Mouse (Mus musculus) heart, embryonic 15.5 days (tissue): ENCODE data around the gene Slc10a1. TPM values are rescaled to one million over a fixed set of nuclear protein-coding genes. Genes with fewer than 3 reads are reported as not detected.
A peak's percentile ranks its signal among the peaks of the same experiment; 100 is the strongest.

Experiments
- ATAC-seq: fragments of 200-750 bp; cut with Nextera tagmentation; replicated peaks from 2 replicates; pipeline ENCODE4 v1.8.0; 2017; ENCODE audit warnings: low read depth, moderate TSS enrichment; ENCODE audit not compliant: insufficient number of reproducible peaks, insufficient read depth, low FRiP score
- H3K27ac ChIP-seq: fragments of 300-500 bp; sonication (generic); 2 replicates; pipeline ENCODE4 v1.5.1; 2015; ENCODE audit warnings: mild to moderate bottlenecking, inconsistent platforms
- H3K27me3 ChIP-seq: fragments of 300-500 bp; sonication (generic); 2 replicates; pipeline ENCODE4 v1.6.1; 2015; ENCODE audit warnings: inconsistent platforms
- H3K36me3 ChIP-seq: fragments of 300-500 bp; sonication (generic); 2 replicates; pipeline ENCODE4 v1.6.1; 2015; ENCODE audit warnings: mild to moderate bottlenecking, inconsistent platforms
- H3K4me1 ChIP-seq: fragments of 300-500 bp; sonication (generic); replicated peaks from 2 replicates; pipeline ENCODE4 v1.6.1; 2015; ENCODE audit warnings: inconsistent platforms
- H3K4me2 ChIP-seq: fragments of 300-500 bp; sonication (generic); 2 replicates; pipeline ENCODE4 v1.6.1; 2015; ENCODE audit warnings: inconsistent platforms, mild to moderate bottlenecking, moderate library complexity
- H3K4me3 ChIP-seq: fragments of 300-500 bp; sonication (generic); 2 replicates; pipeline ENCODE4 v1.5.1; 2015; ENCODE audit warnings: mild to moderate bottlenecking, inconsistent platforms
- H3K9ac ChIP-seq: fragments of 300-500 bp; sonication (generic); 2 replicates; pipeline ENCODE4 v1.6.1; 2015; ENCODE audit warnings: mild to moderate bottlenecking, inconsistent platforms
- H3K9me3 ChIP-seq: fragments of 300-500 bp; sonication (generic); replicated peaks from 2 replicates; pipeline ENCODE4 v1.6.1; 2016; ENCODE audit warnings: inconsistent platforms
- WGBS: fragments of 180-500 bp; shearing (Covaris S2); methylation state at CpG from one replicate; pipeline ENCODE4 v1.1.7; 2015; ENCODE audit warnings: mixed read lengths; 5-methylcytosine and 5-hydroxymethylcytosine counted together
- polyA plus RNA-seq: library from polyadenylated mRNA; unstranded; fragments of >200 nt; fragmentation: Nextera tagmentation; extraction: Ambion mirVana; gene quantifications from 2 replicates; pipeline ENCODE4 v1.2.1, GENCODE M21; 2015

Slc10a1 gene
- polyA plus RNA-seq, 1 experiment from 2014 or later, result 0.64 TPM

- Histone ChIP-seq H3K4me1 (peaks cover 17% of the 10 kb centered on the region), H3K36me3 (peaks cover 23% of the 10 kb centered on the region), H3K27me3 (no peaks in the 10 kb centered on the region), H3K27ac (no peak overlapping the region), H3K9me3 (no peaks in the 10 kb centered on the region), H3K4me3 (no peak overlapping the region), H3K4me2 (no peak overlapping the region), H3K9ac (no peak overlapping the region)
- WGBS, result 86% methylated on average over 4 of the region's 4 CpGs
- no peak for ATAC-seq
These were observed 24.3 kb downstream of the Slc10a1 start for GRCm38 (mm10) chr12:80944204-80944603.

DNA sequence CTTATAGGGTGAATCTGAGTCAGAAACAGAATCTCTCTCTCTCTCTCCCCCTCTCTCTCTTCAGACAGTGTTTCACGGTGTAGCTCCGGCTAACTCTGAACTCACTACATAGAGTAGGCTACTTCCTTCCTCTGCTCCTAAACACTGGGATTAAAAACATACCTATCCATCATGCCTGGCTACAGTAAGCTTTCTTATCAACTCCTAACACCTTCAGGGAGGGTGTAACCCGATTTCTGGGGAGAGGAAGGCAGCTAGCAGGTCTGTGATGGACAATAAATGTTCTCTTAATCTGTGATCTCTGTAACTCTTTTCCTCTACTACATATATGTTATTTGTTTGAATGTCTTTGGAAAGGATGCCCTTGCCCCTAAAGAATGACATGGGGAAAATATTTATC lies 25.1 kb downstream of the Slc10a1 start:
- ATAC-seq, result no peak
- WGBS, result 63% methylated on average over 3 of the region's 3 CpGs
- Histone ChIP-seq H3K27ac (no peak overlapping the region), H3K4me3 (no peak overlapping the region), H3K9me3 (no peaks in the 10 kb centered on the region), H3K36me3 (peaks cover 16% of the 10 kb centered on the region), H3K9ac (no peak overlapping the region), H3K4me1 (peaks cover 17% of the 10 kb centered on the region), H3K27me3 (no peaks in the 10 kb centered on the region), H3K4me2 (no peak overlapping the region)

DNA sequence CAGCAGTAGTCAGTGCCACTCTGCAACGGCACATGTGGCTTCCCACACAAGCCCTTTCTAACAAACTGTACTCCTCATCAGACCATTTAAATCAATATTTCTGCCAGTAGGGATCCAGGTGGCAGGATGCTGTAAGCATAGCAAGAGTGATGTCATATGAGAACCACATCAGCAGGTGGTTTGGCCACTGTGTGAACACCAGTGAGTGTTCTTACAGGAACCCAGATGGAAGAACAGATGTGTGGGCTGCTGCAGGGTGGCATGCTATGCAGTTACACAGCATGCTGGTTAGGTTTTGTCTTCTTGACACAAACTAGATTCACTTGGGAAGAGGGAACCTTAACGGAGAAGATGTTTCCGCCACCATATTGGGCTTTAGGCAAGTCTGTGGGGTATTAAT lies 26.6 kb downstream of the Slc10a1 start:
- Histone ChIP-seq H3K36me3 (peaks cover 3% of the 10 kb centered on the region), H3K4me3 (no peak overlapping the region), H3K9ac (no peak overlapping the region), H3K9me3 (no peaks in the 10 kb centered on the region), H3K27ac (no peak overlapping the region), H3K4me2 (no peak overlapping the region), H3K4me1 (peaks cover 5% of the 10 kb centered on the region), H3K27me3 (no peaks in the 10 kb centered on the region)
- no peak for ATAC-seq
- WGBS, result 91% methylated on average over 3 of the region's 3 CpGs

DNA sequence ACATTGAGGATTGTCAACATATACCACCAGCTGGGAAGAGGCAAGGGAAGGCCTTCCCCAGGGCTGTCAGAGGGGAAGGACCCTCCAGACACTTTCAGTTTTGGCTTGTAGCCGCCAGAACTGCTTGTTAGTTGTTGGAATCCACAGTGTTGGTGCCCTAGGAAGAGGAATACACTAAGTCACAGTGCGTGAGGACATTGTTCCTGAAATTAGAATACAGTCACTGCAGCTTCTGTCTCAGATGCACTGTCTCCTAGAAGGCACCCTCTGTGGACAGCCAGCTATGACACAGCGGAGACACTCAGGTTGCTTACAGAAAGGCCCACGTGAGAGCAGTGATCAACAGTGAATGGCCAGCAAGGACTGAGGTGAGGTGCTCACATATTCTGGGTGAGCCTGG lies 29.3 kb downstream of the Slc10a1 start:
- WGBS, result 67% methylated on average over 4 of the region's 4 CpGs
- Histone ChIP-seq H3K36me3 (no peaks in the 10 kb centered on the region), H3K27ac (0 out of 2 replicates have a peak overlapping the region, but pooled peaks have one; percentile 15), H3K9me3 (no peaks in the 10 kb centered on the region), H3K4me2 (no peak overlapping the region), H3K9ac (no peak overlapping the region), H3K27me3 (no peaks in the 10 kb centered on the region), H3K4me3 (no peak overlapping the region), H3K4me1 (no peaks in the 10 kb centered on the region)
- ATAC-seq, result no peak

DNA sequence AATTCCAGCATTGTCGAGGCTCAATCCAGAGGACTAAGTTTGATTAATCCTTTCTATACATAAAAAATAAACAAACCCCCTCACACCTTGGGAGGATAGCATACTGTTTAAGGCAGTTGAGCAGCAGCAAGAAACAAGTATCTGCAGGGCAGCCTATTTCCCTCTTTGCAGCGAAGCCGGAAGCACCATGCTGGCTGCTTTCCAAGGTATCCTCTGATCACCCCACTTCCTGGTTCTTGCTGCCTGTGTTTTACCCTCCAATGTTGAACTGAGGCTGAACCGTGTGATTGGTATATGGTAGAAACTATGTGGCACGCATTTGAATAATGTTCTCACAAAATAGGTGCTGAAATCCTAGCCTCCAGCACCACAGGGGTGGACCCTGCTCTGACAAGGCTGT lies 29.9 kb downstream of the Slc10a1 start:
- no peaks in the 10 kb centered on the region for H3K4me1 ChIP-seq
- WGBS, result 35% methylated on average over 5 of the region's 5 CpGs
- H3K9me3 ChIP-seq, result no peaks in the 10 kb centered on the region
- H3K36me3 ChIP-seq, result no peaks in the 10 kb centered on the region
- H3K4me3 ChIP-seq, result no peak overlapping the region
- 0 out of 2 replicates have a peak overlapping the region, but pooled peaks have one; percentile 15 for H3K27ac ChIP-seq
- H3K27me3 ChIP-seq, result no peaks in the 10 kb centered on the region
- ATAC-seq, result no peak
- no peak overlapping the region for H3K9ac ChIP-seq
- H3K4me2 ChIP-seq, result no peak overlapping the region

DNA sequence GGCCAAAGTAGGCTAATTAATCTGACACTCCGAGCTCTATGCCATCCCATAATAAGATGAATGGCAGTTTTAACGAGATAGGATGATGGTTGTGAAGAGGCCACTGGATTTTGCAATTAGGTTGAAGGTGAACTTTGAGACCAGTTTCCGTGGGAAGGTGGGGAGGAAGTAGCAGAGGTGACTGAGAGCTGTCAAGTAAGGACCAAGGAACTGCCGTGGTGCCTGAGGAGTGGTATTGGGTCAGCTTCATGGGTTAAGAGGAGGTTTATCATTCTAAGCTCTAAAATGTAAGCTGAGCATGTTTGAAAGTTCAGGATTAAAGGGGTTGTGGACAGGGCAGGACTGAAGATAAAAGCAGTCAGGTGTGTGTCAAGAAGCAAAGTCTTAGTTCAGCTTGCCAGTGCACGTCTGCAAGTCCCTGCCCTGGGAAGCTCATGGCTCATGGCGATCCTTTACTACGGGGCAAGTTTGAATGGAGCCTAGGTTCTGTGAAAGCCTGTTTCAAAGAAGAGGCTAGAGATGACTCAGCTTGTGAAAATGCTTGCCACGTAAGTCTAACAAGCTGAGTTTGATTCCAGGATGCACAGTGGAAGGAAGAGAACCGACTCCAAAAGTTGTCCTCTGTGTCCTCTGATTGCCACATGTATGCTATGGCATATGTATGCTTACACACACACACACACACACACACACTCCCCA lies 31.0 kb downstream of the Slc10a1 start:
- H3K9ac ChIP-seq, result no peak overlapping the region
- H3K36me3 ChIP-seq, result no peaks in the 10 kb centered on the region
- no peaks in the 10 kb centered on the region for H3K27me3 ChIP-seq
- 75% methylated on average over 9 of the region's 9 CpGs for WGBS
- H3K4me2 ChIP-seq, result no peak overlapping the region
- no peak overlapping the region for H3K4me3 ChIP-seq
- no peak overlapping the region for H3K27ac ChIP-seq
- H3K9me3 ChIP-seq, result no peaks in the 10 kb centered on the region
- H3K4me1 ChIP-seq, result no peaks in the 10 kb centered on the region
- ATAC-seq, result no peak

GRCm38 (mm10) chr12:80936751-80937150 lies 31.8 kb downstream of the Slc10a1 start:
- H3K27me3 ChIP-seq, result no peaks in the 10 kb centered on the region
- H3K9ac ChIP-seq, result no peak overlapping the region
- no peak overlapping the region for H3K27ac ChIP-seq
- H3K4me2 ChIP-seq, result no peak overlapping the region
- H3K9me3 ChIP-seq, result no peaks in the 10 kb centered on the region
- 53% methylated on average over 2 of the region's 2 CpGs for WGBS
- no peaks in the 10 kb centered on the region for H3K4me1 ChIP-seq
- ATAC-seq, result no peak
- no peaks in the 10 kb centered on the region for H3K36me3 ChIP-seq
- H3K4me3 ChIP-seq, result no peak overlapping the region

DNA sequence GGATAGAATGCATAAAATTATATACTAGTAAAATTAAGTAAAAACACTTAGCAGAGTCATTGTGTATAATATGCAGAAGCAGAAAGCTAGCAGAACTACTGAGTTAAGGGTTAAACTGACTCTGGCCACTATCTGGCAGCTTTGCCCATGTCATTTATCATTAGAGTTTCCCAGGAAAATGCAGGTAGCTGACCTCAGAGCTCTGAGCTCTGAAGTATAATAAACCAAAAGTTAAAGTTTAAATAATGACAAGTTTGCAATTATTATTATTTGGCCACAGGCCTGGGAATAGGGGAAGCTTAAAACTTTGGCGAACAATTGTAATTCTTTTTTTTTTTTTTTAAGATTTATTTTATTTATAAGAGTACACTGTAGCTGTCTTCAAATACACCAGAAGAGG lies 35.6 kb downstream of the Slc10a1 start:
- Histone ChIP-seq H3K36me3 (no peaks in the 10 kb centered on the region), H3K4me3 (no peak overlapping the region), H3K27ac (no peak overlapping the region), H3K9ac (no peak overlapping the region), H3K9me3 (no peaks in the 10 kb centered on the region), H3K4me2 (no peak overlapping the region), H3K4me1 (no peaks in the 10 kb centered on the region), H3K27me3 (no peaks in the 10 kb centered on the region)
- no peak for ATAC-seq
- WGBS, result 91% methylated on average over 1 of the region's 1 CpGs

DNA sequence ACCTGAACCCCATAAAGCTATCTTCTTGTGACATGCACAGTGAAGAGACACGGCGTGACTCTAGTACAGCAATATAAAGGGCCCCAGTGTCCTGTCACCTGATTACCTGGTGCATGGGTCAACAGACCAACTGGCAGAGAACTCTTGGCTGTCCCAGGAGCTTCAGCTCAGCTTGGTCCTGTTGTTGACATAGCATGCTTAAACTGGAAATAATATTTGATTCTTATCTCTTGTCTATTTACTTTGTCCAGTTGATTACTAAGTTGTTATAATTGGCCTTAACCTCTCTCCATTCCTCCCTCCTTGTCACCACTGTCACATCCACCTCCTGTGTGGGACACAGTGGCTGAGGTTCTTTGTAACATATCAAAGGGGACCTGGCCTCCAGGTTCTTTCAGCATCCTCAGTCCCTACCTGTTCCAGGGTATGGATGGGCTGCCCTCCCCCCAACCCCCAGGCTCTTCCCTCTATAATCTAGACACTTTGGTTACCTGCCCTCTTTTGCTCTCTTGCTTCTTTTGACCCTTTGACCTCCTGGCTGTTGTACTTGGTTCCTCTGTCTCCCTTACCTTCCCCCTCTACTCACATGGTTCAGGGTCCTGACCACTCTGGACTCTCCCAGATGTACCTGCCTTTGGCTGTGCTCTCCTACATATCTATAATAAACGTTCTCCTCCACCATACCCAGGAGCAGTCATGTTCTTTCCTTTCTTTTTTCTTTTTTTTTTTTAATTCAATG lies 36.9 kb downstream of the Slc10a1 start:
- no peak for ATAC-seq
- no peaks in the 10 kb centered on the region for H3K27me3 ChIP-seq
- no peak overlapping the region for H3K27ac ChIP-seq
- 78% methylated on average over 3 of the region's 3 CpGs for WGBS
- no peaks in the 10 kb centered on the region for H3K9me3 ChIP-seq
- H3K36me3 ChIP-seq, result no peaks in the 10 kb centered on the region
- H3K4me3 ChIP-seq, result no peak overlapping the region
- H3K4me2 ChIP-seq, result no peak overlapping the region
- no peaks in the 10 kb centered on the region for H3K4me1 ChIP-seq
- H3K9ac ChIP-seq, result no peak overlapping the region

DNA sequence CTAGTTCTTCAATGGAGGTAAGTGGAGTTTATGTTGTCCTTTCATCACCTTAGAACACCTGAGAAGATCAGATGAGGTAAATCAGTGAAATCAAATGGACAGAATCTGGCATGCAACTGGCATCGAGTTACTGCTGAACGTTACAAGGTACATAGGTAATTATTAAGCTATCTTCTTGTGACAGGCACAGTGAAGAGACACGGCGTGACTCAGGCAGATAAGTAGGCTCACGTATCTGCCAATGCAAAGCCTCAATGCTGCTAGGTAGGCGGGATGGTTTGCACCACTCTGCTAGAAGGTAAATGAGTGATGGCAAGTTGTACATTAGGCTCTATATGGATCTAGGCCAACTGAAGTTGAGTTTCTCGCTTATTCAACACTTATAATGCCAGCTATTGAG lies 38.4 kb downstream of the Slc10a1 start:
- ATAC-seq, result no peak
- no peaks in the 10 kb centered on the region for H3K9me3 ChIP-seq
- H3K4me3 ChIP-seq, result no peak overlapping the region
- H3K4me1 ChIP-seq, result peaks cover 4% of the 10 kb centered on the region; the same call in 1 of the 2 replicates
- 75% methylated on average over 7 of the region's 7 CpGs for WGBS
- no peaks in the 10 kb centered on the region for H3K36me3 ChIP-seq
- H3K27me3 ChIP-seq, result no peaks in the 10 kb centered on the region
- H3K9ac ChIP-seq, result no peak overlapping the region
- no peak overlapping the region for H3K4me2 ChIP-seq
- H3K27ac ChIP-seq, result no peak overlapping the region

- Histone ChIP-seq H3K27me3 (no peaks in the 10 kb centered on the region), H3K9ac (no peak overlapping the region), H3K27ac (no peak overlapping the region), H3K4me3 (no peak overlapping the region), H3K4me1 (peaks cover 8% of the 10 kb centered on the region; the same call in 1 of the 2 replicates), H3K36me3 (no peaks in the 10 kb centered on the region), H3K9me3 (no peaks in the 10 kb centered on the region), H3K4me2 (no peak overlapping the region)
- no peak for ATAC-seq
- WGBS, result 79% methylated on average over 3 of the region's 3 CpGs
These were observed 39.6 kb downstream of the Slc10a1 start for GRCm38 (mm10) chr12:80928881-80929280.

DNA sequence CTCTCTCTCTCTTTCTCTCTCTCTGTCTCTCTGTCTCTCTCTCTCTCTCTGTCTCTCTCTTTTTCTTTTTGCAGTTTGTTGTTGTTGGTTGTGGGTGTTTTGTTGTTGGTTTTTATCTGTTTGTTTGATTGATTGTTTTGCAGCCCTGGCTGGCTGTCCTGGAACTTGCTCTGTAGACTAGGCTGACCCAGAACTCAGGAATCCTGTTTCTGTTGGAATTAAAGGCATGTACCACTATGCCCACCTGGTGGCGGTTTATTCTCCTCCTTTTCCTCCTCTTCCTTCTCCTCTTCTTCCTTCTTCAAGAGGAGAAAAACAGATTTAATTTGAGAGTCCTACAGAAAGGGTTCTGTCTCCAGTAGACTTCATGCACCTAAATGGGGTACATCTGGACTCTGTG lies 41.0 kb downstream of the Slc10a1 start:
- H3K4me2 ChIP-seq, result no peak overlapping the region
- H3K36me3 ChIP-seq, result no peaks in the 10 kb centered on the region
- H3K27me3 ChIP-seq, result no peaks in the 10 kb centered on the region
- 60% methylated on average over 1 of the region's 1 CpGs for WGBS
- no peak overlapping the region for H3K9ac ChIP-seq
- peaks cover 10% of the 10 kb centered on the region for H3K4me1 ChIP-seq
- H3K4me3 ChIP-seq, result no peak overlapping the region
- no peaks in the 10 kb centered on the region for H3K9me3 ChIP-seq
- no peak overlapping the region for H3K27ac ChIP-seq
- ATAC-seq, result no peak
